Mouse (Mus musculus): ENCODE measurements around the gene Pstk. TPM values are rescaled to one million over a fixed set of nuclear protein-coding genes. Genes with fewer than 3 reads are reported as not detected.
A peak's percentile ranks its signal among the peaks of the same experiment; 100 is the strongest.
"Not testable (repeated sequence)": the region's sequence is repeated elsewhere in the genome, so short reads cannot be mapped to it uniquely, and the experiment has no call there.

The Pstk gene
- total and polyA plus RNA-seq, 2 experiments from 2014 or later = 75.0 to 124 TPM

DNA sequence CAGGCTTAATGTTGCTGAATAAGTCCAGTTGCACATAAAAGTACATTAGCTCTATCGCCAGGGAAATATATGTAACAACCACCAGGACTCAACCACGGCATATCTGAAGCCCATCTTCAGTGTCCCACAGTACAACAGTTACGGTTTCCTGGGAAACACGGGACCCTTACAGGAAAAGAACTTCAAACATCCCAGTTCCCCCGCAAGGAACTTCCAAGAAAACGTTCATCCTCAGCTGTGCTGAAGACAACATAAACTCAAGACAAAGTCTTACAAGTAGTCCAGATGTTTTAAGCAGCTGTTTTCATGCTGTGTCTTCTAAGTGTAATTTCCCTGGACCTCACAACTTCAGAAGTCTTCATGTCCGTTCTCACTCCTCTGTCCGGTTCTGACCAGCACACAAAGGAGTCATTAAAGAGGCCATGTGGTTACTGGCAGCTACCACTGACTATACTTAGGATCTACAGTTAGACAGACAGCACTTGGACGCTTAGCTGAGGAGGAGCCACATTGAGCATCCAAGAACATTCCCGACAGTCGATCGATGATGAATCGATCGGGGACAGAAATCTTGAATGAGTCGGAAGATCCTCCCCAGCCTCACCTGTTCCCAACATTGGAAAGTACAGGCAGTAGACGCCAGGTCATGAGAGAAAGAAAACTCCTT lies 38.5 kb downstream of the Pstk start:
- peak overlapping the region; percentile 98 for H3K9ac ChIP-seq (replicated peaks; ENCODE audit: low read depth, low read length)
- DNase-seq (ENCODE audit: low spot score) = no peak
- peak overlapping the region; percentile 96 for H3K4me3 ChIP-seq (ENCODE audit: low read depth, low read length)
- TF ChIP-seq EP300 (IDR thresholded peaks at IDR 0.05; ENCODE audit: low read depth) (no peak), CTCF (IDR thresholded peaks at IDR 0.05; ENCODE audit: low read depth) (no peak)
- no peaks in the 10 kb centered on the region for H3K9me3 ChIP-seq (replicated peaks; ENCODE audit: control insufficient read depth, low read length)
- H3K27ac ChIP-seq (ENCODE audit: low read depth) = peak overlapping the region; percentile 88; the same call in 1 of the 2 replicates
- H3K36me3 ChIP-seq (replicated peaks; ENCODE audit: control insufficient read depth, insufficient read depth, low read length) = no peaks in the 10 kb centered on the region
- peak overlapping the region; percentile 90 for H3K4me2 ChIP-seq (ENCODE audit: low read depth, low read length)
- H3K27me3 ChIP-seq (ENCODE audit: control insufficient read depth, insufficient read depth, low read length) = no peaks in the 10 kb centered on the region
- H3K4me1 ChIP-seq (ENCODE audit: control insufficient read depth, insufficient read depth) = peaks cover 14% of the 10 kb centered on the region
- 9% methylated on average over 16 of the region's 16 CpGs for WGBS
- ATAC-seq (ENCODE audit: insufficient read depth, low read depth) = no peak

DNA sequence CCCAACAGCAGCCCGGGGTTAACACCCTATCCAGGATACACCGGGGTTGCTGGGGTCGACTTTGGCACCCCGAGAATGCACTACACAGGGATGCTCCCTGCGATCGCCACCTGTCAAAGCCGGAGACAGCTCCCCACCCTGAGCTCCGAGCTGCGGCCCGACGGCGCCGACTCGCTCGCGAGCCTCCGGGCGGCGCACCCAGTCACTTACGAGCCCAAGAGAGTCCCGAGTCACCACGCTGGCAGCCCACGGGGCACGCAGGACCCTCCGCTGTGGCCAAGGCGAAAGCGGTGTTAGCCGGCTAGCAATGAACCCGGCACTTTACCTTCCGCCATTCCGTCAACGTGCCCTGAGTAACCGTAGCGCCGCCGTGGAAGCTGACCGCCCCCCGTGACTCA lies 39.0 kb downstream of the Pstk start:
- H3K4me3 ChIP-seq (ENCODE audit: low read depth, low read length) = peak overlapping the region; percentile 96
- peak overlapping the region; percentile 98 for H3K9ac ChIP-seq (replicated peaks; ENCODE audit: low read depth, low read length)
- H3K9me3 ChIP-seq (replicated peaks; ENCODE audit: control insufficient read depth, low read length) = no peaks in the 10 kb centered on the region
- DNase-seq (ENCODE audit: low spot score) = no peak
- under 1% methylated on average over 38 of the region's 38 CpGs for WGBS
- H3K36me3 ChIP-seq (replicated peaks; ENCODE audit: control insufficient read depth, insufficient read depth, low read length) = no peaks in the 10 kb centered on the region
- ATAC-seq (ENCODE audit: insufficient read depth, low read depth) = peak; percentile 50
- peak overlapping the region; percentile 90 for H3K4me2 ChIP-seq (ENCODE audit: low read depth, low read length)
- no peaks in the 10 kb centered on the region for H3K27me3 ChIP-seq (ENCODE audit: control insufficient read depth, insufficient read depth, low read length)
- TF ChIP-seq CTCF (IDR thresholded peaks at IDR 0.05; ENCODE audit: low read depth) (no peak), EP300 (IDR thresholded peaks at IDR 0.05; ENCODE audit: low read depth) (no peak)
- peaks cover 14% of the 10 kb centered on the region for H3K4me1 ChIP-seq (ENCODE audit: control insufficient read depth, insufficient read depth)
- H3K27ac ChIP-seq (ENCODE audit: low read depth) = peak overlapping the region; percentile 88

- no peak for TF ChIP-seq CTCF (IDR thresholded peaks at IDR 0.05; ENCODE audit: low read depth)
- peak; percentile 79; the same call in 1 of the 2 replicates for TF ChIP-seq EP300 (IDR thresholded peaks at IDR 0.05; ENCODE audit: low read depth)
- peak; percentile 97 for DNase-seq (ENCODE audit: low spot score)
- H3K27me3 ChIP-seq (ENCODE audit: control insufficient read depth, insufficient read depth, low read length) = no peaks in the 10 kb centered on the region
- peaks cover 14% of the 10 kb centered on the region for H3K4me1 ChIP-seq (ENCODE audit: control insufficient read depth, insufficient read depth)
- no peaks in the 10 kb centered on the region for H3K36me3 ChIP-seq (replicated peaks; ENCODE audit: control insufficient read depth, insufficient read depth, low read length)
- no peaks in the 10 kb centered on the region for H3K9me3 ChIP-seq (replicated peaks; ENCODE audit: control insufficient read depth, low read length)
- peak within 1 kb of the TSS; percentile 96 for H3K4me3 ChIP-seq (ENCODE audit: low read depth, low read length)
- ATAC-seq (ENCODE audit: insufficient read depth, low read depth) = peak; percentile 99
- peak within 1 kb of the TSS; percentile 88 for H3K27ac ChIP-seq (ENCODE audit: low read depth)
- H3K9ac ChIP-seq (replicated peaks; ENCODE audit: low read depth, low read length) = peak within 1 kb of the TSS; percentile 98
- WGBS = under 1% methylated on average over 39 of the region's 42 CpGs
- peak within 1 kb of the TSS; percentile 90 for H3K4me2 ChIP-seq (ENCODE audit: low read depth, low read length)
These were observed 39.6 kb downstream of the Pstk start, which contains the start of the genes Ikzf5 and Acadsb for GRCm38 (mm10) chr7:131410416-131411058. Ikzf5 (minus strand) TSS chr7:131410521. Acadsb (plus strand) TSS chr7:131410601.

- peak; percentile 27 for DNase-seq (ENCODE audit: low spot score)
- H3K4me1 ChIP-seq (ENCODE audit: control insufficient read depth, insufficient read depth) = peaks cover 14% of the 10 kb centered on the region
- peak overlapping the region; percentile 96 for H3K4me3 ChIP-seq (ENCODE audit: low read depth, low read length)
- 33% methylated on average over 10 of the region's 10 CpGs for WGBS
- H3K36me3 ChIP-seq (replicated peaks; ENCODE audit: control insufficient read depth, insufficient read depth, low read length) = no peaks in the 10 kb centered on the region
- H3K27ac ChIP-seq (ENCODE audit: low read depth) = peak overlapping the region; percentile 71
- ATAC-seq (ENCODE audit: insufficient read depth, low read depth) = no peak
- peak overlapping the region; percentile 90 for H3K4me2 ChIP-seq (ENCODE audit: low read depth, low read length)
- peak overlapping the region; percentile 98 for H3K9ac ChIP-seq (replicated peaks; ENCODE audit: low read depth, low read length)
- no peaks in the 10 kb centered on the region for H3K27me3 ChIP-seq (ENCODE audit: control insufficient read depth, insufficient read depth, low read length)
- TF ChIP-seq EP300 (IDR thresholded peaks at IDR 0.05; ENCODE audit: low read depth) = no peak
- no peak for TF ChIP-seq CTCF (IDR thresholded peaks at IDR 0.05; ENCODE audit: low read depth)
- no peaks in the 10 kb centered on the region for H3K9me3 ChIP-seq (replicated peaks; ENCODE audit: control insufficient read depth, low read length)
These were observed 40.4 kb downstream of the Pstk start for GRCm38 (mm10) chr7:131411221-131411940.

- Histone ChIP-seq H3K9ac (replicated peaks; ENCODE audit: low read depth, low read length) (peak overlapping the region; percentile 98; the same call in 1 of the 2 replicates), H3K4me3 (ENCODE audit: low read depth, low read length) (peak overlapping the region; percentile 96; the same call in 1 of the 2 replicates), H3K27me3 (ENCODE audit: control insufficient read depth, insufficient read depth, low read length) (no peaks in the 10 kb centered on the region), H3K4me2 (ENCODE audit: low read depth, low read length) (peak overlapping the region; percentile 90; the same call in 1 of the 2 replicates), H3K36me3 (replicated peaks; ENCODE audit: control insufficient read depth, insufficient read depth, low read length) (no peaks in the 10 kb centered on the region), H3K4me1 (ENCODE audit: control insufficient read depth, insufficient read depth) (peaks cover 14% of the 10 kb centered on the region), H3K27ac (ENCODE audit: low read depth) (no peak overlapping the region), H3K9me3 (replicated peaks; ENCODE audit: control insufficient read depth, low read length) (no peaks in the 10 kb centered on the region)
- ATAC-seq (ENCODE audit: insufficient read depth, low read depth) = no peak
- 34% methylated on average over 2 of the region's 2 CpGs for WGBS
- TF ChIP-seq EP300 (IDR thresholded peaks at IDR 0.05; ENCODE audit: low read depth) (no peak), CTCF (IDR thresholded peaks at IDR 0.05; ENCODE audit: low read depth) (no peak)
- no peak for DNase-seq (ENCODE audit: low spot score)
These were observed 41.0 kb downstream of the Pstk start for GRCm38 (mm10) chr7:131411941-131412270.

DNA sequence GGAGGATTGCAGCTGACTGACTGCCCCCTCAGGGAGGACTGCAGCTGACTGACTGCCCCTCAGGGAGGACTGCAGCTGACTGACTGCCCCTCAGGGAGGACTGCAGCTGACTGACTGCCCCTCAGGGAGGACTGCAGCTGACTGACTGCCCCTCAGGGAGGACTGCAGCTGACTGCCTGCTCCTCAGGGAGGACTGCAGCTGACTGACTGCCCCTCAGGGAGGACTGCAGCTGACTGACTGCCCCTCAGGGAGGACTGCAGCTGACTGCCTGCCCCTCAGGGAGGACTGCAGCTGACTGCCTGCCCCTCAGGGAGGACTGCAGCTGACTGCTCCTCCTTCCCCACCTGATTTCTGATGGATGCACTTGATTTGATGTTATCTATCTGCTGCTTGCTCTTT lies 45.8 kb downstream of the Pstk start:
- not testable (repeated sequence) for H3K9me3 ChIP-seq (replicated peaks; ENCODE audit: control insufficient read depth, low read length); H3K4me3 ChIP-seq (ENCODE audit: low read depth, low read length); H3K27me3 ChIP-seq (ENCODE audit: control insufficient read depth, insufficient read depth, low read length); ATAC-seq (ENCODE audit: insufficient read depth, low read depth); DNase-seq (ENCODE audit: low spot score); H3K36me3 ChIP-seq (replicated peaks; ENCODE audit: control insufficient read depth, insufficient read depth, low read length); H3K4me1 ChIP-seq (ENCODE audit: control insufficient read depth, insufficient read depth); H3K4me2 ChIP-seq (ENCODE audit: low read depth, low read length); H3K9ac ChIP-seq (replicated peaks; ENCODE audit: low read depth, low read length); H3K27ac ChIP-seq (ENCODE audit: low read depth)

Data from heart, postnatal 0 days (tissue).